Mouse (Mus musculus) heart, adult 18-20 months (tissue): Measurements from ENCODE around the gene Gm20721. TPM values are rescaled to one million over a fixed set of nuclear protein-coding genes. Genes with fewer than 3 reads are reported as not detected.

Source experiments
- DNase-seq, 2 experiments: peaks; one replicate each; pipeline ENCODE4 v3.0.0; 2021 to 2022; ENCODE audit warnings: mixed read lengths in 1 of 2
- total RNA-seq, 2 experiments: library from RNA; stranded (reverse); gene quantifications; 2 replicates each; pipeline ENCODE4 v1.2.3; 2021

Gene Gm20721
- total RNA-seq, 2 experiments from 2014 or later, result 1.8 to 2.3 TPM

DNA sequence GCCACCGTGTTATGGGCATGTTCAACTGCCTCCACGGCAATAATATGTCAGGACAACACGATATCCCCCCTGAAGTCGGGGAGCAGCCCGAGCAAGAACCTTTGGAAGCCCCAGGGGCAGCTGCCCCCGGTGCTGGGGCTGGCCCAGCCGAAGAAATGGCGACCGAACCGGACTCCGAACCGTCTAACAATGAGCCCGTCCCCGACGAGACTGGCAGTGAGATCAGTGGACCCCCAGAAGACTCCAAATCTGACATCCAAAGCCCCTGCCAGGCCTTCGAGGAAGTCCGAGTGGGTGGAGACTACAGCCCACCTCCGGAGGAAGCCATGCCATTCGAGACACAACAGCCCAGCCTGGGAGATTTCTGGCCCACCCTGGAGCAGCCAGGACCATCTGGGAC is 48.7 kb downstream of the Gm20721 start:
- no peak for DNase-seq

DNA sequence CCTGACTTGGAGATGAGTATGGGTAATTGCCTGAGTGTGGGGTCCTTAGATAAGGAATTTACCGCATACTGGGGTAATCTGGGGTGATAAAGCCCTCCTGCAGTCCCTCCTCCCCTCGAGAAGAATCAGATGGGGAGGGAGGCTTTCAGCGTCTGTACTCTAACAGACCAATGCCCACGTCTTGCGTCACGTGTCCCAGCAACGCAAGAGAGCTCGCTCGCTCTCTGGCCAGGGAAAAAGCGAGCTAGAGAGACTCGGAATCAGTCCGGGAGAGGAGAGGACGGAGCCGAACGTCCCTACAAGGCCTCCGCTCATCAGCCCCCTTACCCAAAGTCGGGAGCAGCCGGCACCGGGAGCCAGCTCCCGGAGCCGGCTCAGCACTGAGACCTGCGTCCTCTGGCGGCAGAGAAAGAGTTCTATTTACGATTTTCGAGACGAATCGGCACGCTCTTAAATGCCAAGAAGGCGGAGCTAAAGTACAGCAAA is 49.4 kb downstream of the Gm20721 start:
- peak in 1 of 2 experiments; percentile 30 for DNase-seq

DNA sequence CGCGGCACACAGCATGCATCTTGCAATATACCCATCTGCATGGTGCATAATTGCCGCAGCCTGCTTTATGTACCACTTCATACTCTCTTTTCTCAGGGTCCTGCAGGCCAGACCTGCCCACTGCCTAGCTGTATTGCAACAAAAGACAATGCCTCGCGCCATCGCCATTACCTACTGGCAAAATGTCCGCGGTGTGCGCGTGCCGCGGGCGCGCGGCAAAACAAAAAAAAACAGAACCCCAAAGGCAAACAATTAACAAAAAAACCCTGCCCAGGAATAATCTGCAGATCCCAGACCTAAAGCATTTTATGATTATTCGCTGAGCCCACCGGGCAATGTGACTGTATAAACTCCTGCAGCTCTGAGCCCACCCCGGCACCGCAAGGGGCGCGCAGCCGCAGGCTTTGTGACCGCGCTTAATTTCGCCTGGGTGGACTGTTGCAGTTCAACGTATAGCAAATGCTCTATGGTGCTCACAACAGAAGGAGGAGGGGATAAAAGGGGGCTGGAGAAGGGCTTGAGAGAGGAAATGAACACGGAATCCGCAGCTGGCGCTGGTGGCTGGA is 50.5 kb downstream of the Gm20721 start:
- DNase-seq, result no peak

DNA sequence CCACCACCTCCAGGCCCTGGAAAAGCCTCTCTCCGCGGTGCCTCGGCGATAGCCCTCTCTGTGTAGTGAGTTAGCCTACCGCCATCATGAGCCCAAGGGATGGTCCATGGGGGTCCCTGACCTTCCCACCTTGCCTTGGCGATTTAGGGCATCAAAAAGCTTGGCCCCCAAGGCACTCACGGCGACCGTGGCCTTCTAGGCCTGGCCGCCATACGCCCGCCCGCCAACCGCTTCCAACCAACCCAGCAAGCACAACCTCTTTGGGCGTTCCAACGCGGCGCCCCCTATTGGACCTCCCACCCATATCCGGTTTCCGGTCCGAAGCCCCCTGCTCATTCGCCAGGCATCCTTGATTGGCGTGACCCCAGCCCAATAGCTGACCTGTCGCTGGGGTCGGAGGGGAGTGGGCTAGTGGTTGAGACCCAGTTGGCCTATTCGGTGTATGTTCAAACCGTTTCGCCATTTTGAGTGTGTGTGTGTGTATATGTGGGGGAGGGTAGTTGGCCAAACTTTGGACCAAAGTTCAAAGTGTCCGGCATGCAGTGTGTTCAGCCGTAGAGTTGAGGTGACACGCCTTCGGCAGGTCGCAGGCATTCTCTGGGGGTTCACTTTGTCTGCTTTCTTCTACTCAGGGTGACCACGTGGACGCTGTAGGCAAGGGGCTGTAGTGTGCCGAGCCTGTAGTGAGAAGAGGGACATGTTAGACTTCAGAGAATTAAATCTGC is 51.2 kb downstream of the Gm20721 start:
- no peak for DNase-seq

DNA sequence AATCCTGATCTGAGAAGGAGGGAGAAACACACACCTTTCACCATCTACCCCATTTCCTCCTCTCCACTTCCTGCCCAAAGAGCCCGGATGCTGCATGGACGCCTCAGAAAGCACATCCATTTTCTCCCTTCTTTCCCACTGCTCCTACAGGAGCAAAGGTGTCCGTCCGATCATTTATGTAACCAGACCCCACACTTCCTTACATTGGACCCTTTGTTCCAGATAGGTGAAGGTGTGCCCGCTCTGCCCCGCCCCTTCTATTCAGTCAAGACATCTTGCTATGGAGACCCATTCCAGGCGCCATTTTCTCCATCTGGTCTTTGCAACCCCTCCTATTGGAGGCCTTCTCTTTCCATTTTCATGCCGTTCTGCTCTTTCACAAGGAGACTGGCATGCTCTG is 52.1 kb downstream of the Gm20721 start:
- no peak for DNase-seq

DNA sequence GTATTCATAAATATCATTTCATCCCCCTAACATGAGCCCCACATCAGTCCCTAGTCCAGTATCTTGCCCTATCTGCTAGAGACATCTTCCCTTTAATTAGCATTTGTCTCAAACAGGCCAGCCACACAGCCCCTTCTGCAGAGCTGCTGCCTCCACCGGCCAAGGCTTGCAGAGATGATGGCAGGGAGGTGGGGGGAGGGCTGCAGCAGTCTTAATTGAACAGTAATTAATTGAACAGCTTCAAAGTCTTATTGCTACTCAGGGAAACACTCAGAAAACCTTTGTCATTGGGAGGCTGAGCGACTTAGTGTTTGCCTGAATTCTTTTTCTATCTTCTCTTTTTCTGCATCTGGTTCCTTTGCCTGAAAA is 54.9 kb downstream of the Gm20721 start:
- no peak for DNase-seq

DNA sequence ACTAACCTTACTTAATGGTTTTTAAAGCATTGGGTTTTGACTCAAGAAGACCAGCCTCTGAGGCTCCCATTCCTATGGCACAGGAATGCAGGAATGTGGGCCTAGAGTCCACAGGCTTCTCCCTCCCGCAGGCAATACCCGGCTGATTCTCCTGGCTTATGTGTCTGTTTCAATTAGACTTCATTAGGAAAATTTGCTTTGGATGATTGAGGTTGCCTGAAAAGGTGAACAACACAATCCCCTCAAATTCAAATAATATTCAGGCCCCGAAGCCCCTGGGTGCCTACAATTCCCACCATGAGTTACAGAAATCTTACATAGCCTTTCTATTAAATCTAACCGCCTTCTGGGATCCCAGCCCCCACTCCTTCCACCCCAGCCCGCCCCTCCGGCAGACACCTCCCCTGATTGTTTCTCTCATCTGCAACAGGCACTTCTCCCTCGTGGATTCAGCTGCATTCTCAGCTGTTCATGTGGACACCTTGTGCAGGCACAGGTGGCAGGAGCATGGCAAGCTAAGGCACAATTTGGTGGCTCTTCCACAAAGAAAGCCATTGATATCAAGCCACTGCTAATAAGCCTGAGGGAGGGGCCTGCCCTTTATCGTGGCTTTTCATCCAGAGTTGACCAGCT is 55.4 kb downstream of the Gm20721 start:
- DNase-seq, result no peak

DNA sequence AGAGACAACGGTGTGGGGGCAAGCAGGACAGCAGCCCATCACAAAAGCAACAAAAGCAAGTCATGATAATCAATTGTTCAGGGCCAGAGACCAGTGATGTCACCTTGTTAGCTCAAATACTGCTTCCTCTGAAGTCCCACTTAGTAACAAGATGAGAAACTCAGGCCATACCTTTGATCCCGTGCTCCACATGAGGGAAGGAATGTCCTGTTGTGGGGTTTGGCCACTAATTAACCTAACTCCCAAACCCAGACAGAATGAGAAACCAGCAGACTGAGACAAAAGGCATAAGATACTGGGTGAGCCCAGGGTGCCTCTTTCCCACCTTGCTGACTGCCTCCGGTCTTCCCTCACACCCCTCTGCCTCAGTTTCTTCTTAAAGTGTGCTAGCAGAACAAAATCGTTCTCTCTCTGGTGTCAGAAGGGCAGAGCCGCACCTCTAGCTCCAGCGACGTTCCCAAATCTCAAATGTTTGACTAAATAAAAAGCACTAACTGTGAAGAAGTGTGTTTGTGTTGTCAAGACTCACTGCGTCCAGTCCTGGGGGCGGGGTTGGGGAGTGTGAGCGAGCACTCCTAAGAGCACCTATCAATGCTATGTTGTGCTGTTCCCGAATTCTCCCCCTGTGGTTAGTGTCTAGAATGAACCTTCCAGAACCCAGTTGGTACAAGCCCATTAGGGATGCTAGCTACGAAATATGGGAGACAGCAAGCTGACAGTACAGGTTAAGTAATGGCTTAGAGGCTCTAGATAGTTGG is 57.7 kb downstream of the Gm20721 start:
- no peak for DNase-seq

DNA sequence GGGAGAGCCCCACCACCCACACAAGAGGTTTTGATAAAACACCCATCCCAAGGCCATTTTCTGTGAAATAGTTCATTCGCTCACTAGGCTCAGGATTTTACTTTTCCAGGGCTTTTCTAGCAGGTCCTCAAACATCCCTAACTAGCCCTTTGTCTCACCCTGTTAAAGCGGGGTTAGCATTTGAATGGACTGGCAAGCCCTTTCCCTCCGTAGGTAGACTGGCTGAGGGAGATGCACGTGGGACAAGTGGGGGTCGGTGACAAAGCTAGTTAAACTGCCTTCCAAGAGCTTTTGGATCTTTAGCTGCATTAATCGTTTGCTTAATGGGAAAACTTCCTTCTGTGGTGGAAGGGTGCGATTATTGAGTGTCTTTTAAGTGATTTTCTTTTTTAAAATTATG is 58.6 kb downstream of the Gm20721 start:
- no peak for DNase-seq

DNA sequence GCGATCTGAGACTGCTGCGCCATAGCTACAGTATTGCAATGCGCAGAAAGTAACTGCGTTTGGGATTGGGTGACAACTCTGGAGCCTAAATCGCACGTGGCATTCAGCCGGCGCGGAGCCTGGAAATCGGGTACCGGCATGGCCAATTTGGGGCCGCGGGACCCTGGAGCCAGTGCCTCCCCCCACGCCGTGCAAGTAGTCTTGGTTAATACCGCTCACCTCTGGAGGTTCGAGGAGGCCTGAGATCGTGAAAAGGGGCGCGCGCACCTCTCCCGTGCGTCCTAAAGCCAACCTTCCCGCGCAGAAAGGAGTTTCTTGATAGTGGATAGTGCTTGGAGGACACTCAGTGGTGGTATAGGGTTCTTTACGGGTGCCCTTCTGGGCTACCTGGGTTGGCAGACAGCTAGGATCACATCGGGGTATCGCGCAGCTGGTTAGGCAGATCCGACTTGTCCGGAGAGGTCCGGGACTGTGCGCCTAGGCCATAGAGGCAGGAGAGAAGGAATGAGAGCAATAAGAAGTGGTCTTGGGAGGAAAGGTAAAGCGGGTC is 60.5 kb downstream of the Gm20721 start:
- DNase-seq, result no peak

DNA sequence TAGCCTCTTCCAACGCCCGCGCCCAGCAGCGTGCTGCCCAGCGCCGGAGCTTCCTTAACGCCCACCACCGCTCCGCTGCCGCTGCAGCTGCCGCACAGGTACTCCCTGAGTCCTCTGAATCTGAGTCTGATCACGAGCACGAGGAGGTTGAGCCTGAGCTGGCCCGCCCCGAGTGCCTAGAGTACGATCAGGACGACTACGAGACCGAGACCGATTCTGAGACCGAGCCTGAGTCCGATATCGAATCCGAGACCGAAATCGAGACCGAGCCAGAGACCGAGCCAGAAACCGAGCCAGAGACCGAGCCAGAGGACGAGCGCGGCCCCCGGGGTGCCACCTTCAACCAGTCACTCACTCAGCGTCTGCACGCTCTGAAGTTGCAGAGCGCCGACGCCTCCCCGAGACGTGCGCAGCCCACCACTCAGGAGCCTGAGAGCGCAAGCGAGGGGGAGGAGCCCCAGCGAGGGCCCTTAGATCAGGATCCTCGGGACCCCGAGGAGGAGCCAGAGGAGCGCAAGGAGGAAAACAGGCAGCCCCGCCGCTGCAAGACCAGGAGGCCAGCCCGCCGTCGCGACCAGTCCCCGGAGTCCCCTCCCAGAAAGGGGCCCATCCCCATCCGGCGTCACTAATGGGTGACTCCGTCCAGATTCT is 61.6 kb downstream of the Gm20721 start:
- no peak for DNase-seq

DNA sequence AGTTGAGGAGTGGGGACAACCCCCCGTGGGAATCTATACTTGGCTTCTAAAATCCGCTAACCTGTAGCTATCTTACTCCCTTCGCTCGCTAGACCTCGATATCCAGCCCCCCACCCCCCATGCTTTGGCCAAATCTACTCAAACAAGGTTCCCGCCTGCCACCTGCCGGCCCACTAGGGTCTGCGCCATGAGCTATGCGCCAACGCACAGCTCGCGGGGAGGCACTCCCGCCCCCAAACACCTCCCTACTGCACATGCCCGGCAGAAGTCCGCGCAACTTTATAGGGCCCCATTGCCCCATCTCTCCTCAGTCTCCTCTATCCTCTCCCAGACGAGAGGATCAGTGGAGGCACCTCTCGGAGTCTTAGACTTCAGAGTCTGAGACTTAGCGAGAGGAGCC is 62.5 kb downstream of the Gm20721 start, which contains the start of gene Gnas:
TSS of gene Gnas (plus strand) at position 310 of the 400 bp plus-strand sequence.
- peak in 1 of 2 experiments; percentile 25 for DNase-seq

DNA sequence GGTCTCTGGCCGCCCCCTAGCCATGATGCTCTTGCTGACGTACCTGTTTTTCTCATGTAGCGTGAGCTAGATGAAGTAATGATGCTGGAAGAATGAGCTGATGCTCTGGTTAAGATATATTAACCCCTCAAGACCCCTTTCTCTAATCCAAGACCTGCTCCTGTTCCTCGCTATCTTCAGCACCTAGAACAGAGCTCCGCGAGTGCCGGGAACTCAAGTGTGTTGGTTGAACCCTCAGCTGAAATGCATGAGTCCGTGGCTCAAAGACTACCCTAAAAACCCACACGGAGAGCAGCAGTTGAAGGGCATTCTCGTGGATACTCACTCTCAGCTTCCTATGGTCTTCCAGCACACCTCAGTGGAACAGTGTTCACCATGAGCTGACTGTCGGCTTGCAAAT is 63.2 kb downstream of the Gm20721 start:
- no peak for DNase-seq

Other genes with a start within 250 kb of the Gm20721 start
- 10 to 100 TPM; 66.6 to 70.9 TPM for gene Npepl1, start 236.4 kb downstream of the Gm20721 start, total RNA-seq
- 1,000 to 10,000 TPM; 1,194 to 1,253 TPM for gene Gnas, start 62.4 kb downstream of the Gm20721 start, total RNA-seq
- gene Nelfcd, start 69.1 kb upstream of the Gm20721 start, total RNA-seq, result 10 to 100 TPM; 27.9 to 29.7 TPM
- gene Ctsz, start 92.3 kb upstream of the Gm20721 start, total RNA-seq, result 10 to 100 TPM; 30.0 to 40.1 TPM
- 1 to 10 TPM; 3.5 to 4.5 TPM for gene Tubb1, start 104.0 kb upstream of the Gm20721 start, total RNA-seq
- 1,000 to 10,000 TPM; 1,683 to 1,862 TPM for gene Atp5e, start 117.4 kb upstream of the Gm20721 start, total RNA-seq
- 10 to 100 TPM; 55.5 to 60.0 TPM for gene Prelid3b, start 126.4 kb upstream of the Gm20721 start, total RNA-seq